In the genomic region with DNA sequence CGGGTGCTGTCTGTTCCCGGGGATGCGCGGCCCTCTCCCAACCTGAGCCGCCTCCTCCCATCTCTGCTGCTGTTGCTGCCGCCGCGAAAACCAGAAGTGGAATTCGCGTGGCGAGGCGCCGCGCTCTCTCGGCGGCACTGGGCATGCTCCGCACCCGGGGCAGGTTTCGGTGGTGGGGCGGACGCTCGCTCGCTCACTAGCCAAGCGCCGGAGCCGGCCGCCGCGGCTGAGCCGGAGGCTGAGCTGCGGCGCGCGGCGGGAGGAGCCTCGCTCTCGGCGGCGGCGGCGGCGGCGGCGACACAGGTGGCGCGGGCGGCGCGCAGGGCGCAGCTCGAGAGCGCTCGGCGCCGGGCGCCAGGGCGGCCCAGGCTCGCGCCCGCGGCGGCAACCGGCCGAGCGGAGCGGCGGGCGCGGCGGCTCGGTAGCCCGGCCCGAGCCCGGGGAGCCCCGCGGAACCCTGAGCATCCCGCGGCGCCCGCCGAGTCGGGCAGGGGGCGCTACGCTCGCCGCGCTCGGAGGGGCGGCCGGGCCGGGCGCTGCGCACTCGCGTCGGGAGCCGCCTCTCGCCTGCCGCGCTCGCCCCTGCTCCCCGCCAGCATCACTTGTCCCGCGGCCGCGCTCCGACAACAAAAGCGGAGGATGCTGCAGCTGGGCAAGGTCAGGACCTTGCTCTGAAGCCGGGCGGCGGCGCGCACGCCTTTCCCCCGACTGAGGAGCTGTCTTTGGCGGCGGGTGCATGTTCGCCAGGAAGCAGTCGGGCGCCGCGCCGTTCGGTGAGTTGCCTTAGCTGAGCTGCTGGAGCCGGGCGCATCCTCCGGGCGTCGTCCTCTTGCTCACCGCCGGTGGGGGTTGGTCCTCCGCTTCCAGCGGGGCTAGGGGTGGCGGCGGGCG, we compare ENCODE assay signal across 9 mouse cellular contexts. TPM values are rescaled to one million over a fixed set of nuclear protein-coding genes. Genes with fewer than 3 reads are reported as not detected.
A peak's percentile ranks its signal among the peaks of the same experiment; 100 is the strongest.
DNase-seq lines count a peak whose midpoint lies in the region; ATAC-seq and TF ChIP-seq lines count a peak whose summit lies in the region.
"Had no signal": no experiment of that assay in that cellular context is flagged by ENCODE, and none has a peak within 500 bp of the region (broad histone marks: within the 10 kb centered on the region; RNA-seq: fewer than 3 reads in every experiment).

A gene (plus strand): TSS at position 203 of the 891 bp plus-strand sequence.

- no peak within 1 kb of the TSS for H3K27ac ChIP-seq in heart, embryonic 13.5 days (replicated peaks)
- H3K27ac ChIP-seq in liver, adult 2 months (replicated peaks; ENCODE audit: insufficient read depth, low read depth, low read length): no peak within 1 kb of the TSS
- peak within 1 kb of the TSS; percentile 89 for H3K27ac ChIP-seq in neural tube, embryonic 11.5 days (ENCODE audit: low read depth, low read length)

- no peaks in the 10 kb centered on the region for H3K9me3 ChIP-seq in heart, embryonic 13.5 days
- H3K9me3 ChIP-seq in neural tube, embryonic 11.5 days (ENCODE audit: control insufficient read depth, low read length): no peaks in the 10 kb centered on the region

- H3K79me2 ChIP-seq in liver, adult 2 months (ENCODE audit: control insufficient read depth, insufficient read depth, low read length): no peaks in the 10 kb centered on the region

- no peaks in the 10 kb centered on the region for H3K36me3 ChIP-seq in heart, embryonic 13.5 days
- H3K36me3 ChIP-seq in liver, adult 2 months (ENCODE audit: control insufficient read depth, insufficient read depth, low read length): no peaks in the 10 kb centered on the region
- no peaks in the 10 kb centered on the region for H3K36me3 ChIP-seq in neural tube, embryonic 11.5 days (ENCODE audit: control insufficient read depth, insufficient read depth, low read length)

- H3K4me1 ChIP-seq in heart, embryonic 13.5 days: peaks cover 12% of the 10 kb centered on the region; the same call in 1 of the 2 replicates
- H3K4me1 ChIP-seq in liver, adult 2 months (ENCODE audit: control insufficient read depth, insufficient read depth, low read length): no peaks in the 10 kb centered on the region
- no peaks in the 10 kb centered on the region for H3K4me1 ChIP-seq in neural tube, embryonic 11.5 days (ENCODE audit: control insufficient read depth, insufficient read depth, low read length)

- H3K4me2 ChIP-seq in heart, embryonic 13.5 days: peak within 1 kb of the TSS; percentile 99
- peak within 1 kb of the TSS; percentile 88 for H3K4me2 ChIP-seq in neural tube, embryonic 11.5 days (ENCODE audit: low read depth)

- under 1% methylated on average over 93 of the region's 136 CpGs for WGBS in heart, embryonic 13.5 days
- 15% methylated on average over 130 of the region's 136 CpGs for WGBS in liver, adult 2 months
- WGBS in neural tube, embryonic 11.5 days: under 1% methylated on average over 90 of the region's 136 CpGs

- peaks cover 53% of the 10 kb centered on the region for H3K27me3 ChIP-seq in heart, embryonic 13.5 days (replicated peaks)
- H3K27me3 ChIP-seq in liver, adult 2 months (ENCODE audit: control insufficient read depth, insufficient read depth, low read length): peaks cover 11% of the 10 kb centered on the region; the same call in 1 of the 2 replicates
- H3K27me3 ChIP-seq in neural tube, embryonic 11.5 days (ENCODE audit: control insufficient read depth, insufficient read depth, low read length): 0 out of 2 replicates have a peak, but pooled peaks cover 3% of the 10 kb centered on the region

- peak; percentile 19 to 24 for DNase-seq in gastrocnemius, postnatal 4 days (ENCODE audit: low spot score in 2 of 2)
- no peak for DNase-seq in gastrocnemius, postnatal 25 days
- DNase-seq in embryo, embryonic 10 days (ENCODE audit: low spot score): peak; percentile 87
- peak; percentile 45 for DNase-seq in kidney, postnatal 10 days
- DNase-seq in liver, adult 2 months (ENCODE audit: extremely low read depth, low read depth, low spot score): no peak
- DNase-seq in neural tube, embryonic 11.5 days (ENCODE audit: low spot score): peak; percentile 90
- peak; percentile 2 for DNase-seq in thymus, postnatal 25 days

- peak within 1 kb of the TSS; percentile 76 for H3K4me3 ChIP-seq in heart, embryonic 13.5 days
- H3K4me3 ChIP-seq in liver, adult 2 months (ENCODE audit: insufficient read depth, low read depth, low read length): peak within 1 kb of the TSS; percentile 28; the same call in 1 of the 2 replicates
- peak within 1 kb of the TSS; percentile 69 for H3K4me3 ChIP-seq in neural tube, embryonic 11.5 days (ENCODE audit: low read depth, low read length)
- H3K4me3 ChIP-seq: myocyte had no signal

- H3K9ac ChIP-seq in heart, embryonic 13.5 days: peak within 1 kb of the TSS; percentile 76
- H3K9ac ChIP-seq in liver, adult 2 months (ENCODE audit: low read depth, low read length): no peak within 1 kb of the TSS
- peak within 1 kb of the TSS; percentile 79 for H3K9ac ChIP-seq in neural tube, embryonic 11.5 days (ENCODE audit: low read length)

- no peak for TF ChIP-seq POLR2A in liver, adult 2 months (IDR thresholded peaks at IDR 0.05; ENCODE audit: extremely low read depth, insufficient read depth, low read length)

- peak; percentile 37; the same call in 1 of the 2 replicates for ATAC-seq in heart, embryonic 13.5 days (ENCODE audit: extremely low read depth, insufficient number of reproducible peaks, low FRiP score, low TSS enrichment)
- ATAC-seq in neural tube, embryonic 11.5 days (ENCODE audit: insufficient read depth, low FRiP score, low TSS enrichment): peak; percentile 87

- TF ChIP-seq CTCF in liver, adult 2 months (IDR thresholded peaks at IDR 0.05; ENCODE audit: low read depth, low read length): no peak

RNA-seq across cellular contexts. Expression of the gene that starts here (rescaled TPM):
- under 1 TPM; 0.27 to 0.36 TPM for total RNA-seq in gastrocnemius, postnatal 4 days (2021)
- total RNA-seq in gastrocnemius, postnatal 25 days (2021): under 1 TPM in 1 of 2 experiments, not detected in 1; 0.35 TPM
- 0.91 and 1.4 TPM in 2 replicates for polyA plus RNA-seq in heart, embryonic 13.5 days (2015; fragmentation: Nextera tagmentation; extraction: Ambion mirVana)
- total RNA-seq in liver, adult 2 months (2014; rRNA removed): 0.28 and 0.60 TPM in 2 replicates
- 0.02 and 0.04 TPM in 2 replicates for polyA plus RNA-seq in liver, adult 2 months (2012; rRNA removed)
- 19.1 and 24.0 TPM in 2 replicates for polyA plus RNA-seq in neural tube, embryonic 11.5 days (2014; fragmentation: Nextera tagmentation; extraction: Ambion mirVana)

Comparison
In these comparisons a context has a peak if more than half of its experiments do, and no peak if none do; other contexts are left out.
1. Peak in DNase-seq in gastrocnemius, postnatal 4 days; RNA of the gene not detected or under 1 TPM.
2. DNase-seq: peak in embryo, embryonic 10 days (single experiment), kidney, postnatal 10 days (single experiment), neural tube, embryonic 11.5 days (single experiment) and thymus, postnatal 25 days (single experiment); none in gastrocnemius, postnatal 25 days (single experiment) and liver, adult 2 months (single experiment).
3. Peak in every context shown above with its lines, with median percentiles within 50 percentile points of each other: H3K4me3 ChIP-seq.